Mouse (Mus musculus) MEL (cell line): ENCODE results near the gene Vipr1. TPM values are rescaled to one million over a fixed set of nuclear protein-coding genes. Genes with fewer than 3 reads are reported as not detected.
"Not testable (repeated sequence)": the region's sequence is repeated elsewhere in the genome, so short reads cannot be mapped to it uniquely, and the experiment has no call there.

Experiments used
- DNase-seq: peaks from one replicate; pipeline ENCODE4 v3.0.0; 2011; ENCODE audit warnings: low read depth, low spot score
- H3K27ac ChIP-seq: 2 replicates; pipeline ENCODE4 v1.5.1; 2012; ENCODE audit warnings: low read depth, mild to moderate bottlenecking, control low read depth, low read length, moderate library complexity; ENCODE audit not compliant: control insufficient read depth
- H3K27me3 ChIP-seq, 2 experiments: fragments of 150-350 bp in 1 of 2; sonication (generic) in 1 of 2; 2 replicates each; pipeline ENCODE4 v1.6.1; 2012; ENCODE audit warnings: low read length in 2 of 2, mild to moderate bottlenecking in 2 of 2, improper control_type of control experiment in 1 of 2, moderate library complexity in 1 of 2; ENCODE audit not compliant: insufficient read depth in 2 of 2, control insufficient read depth in 1 of 2
- H3K36me3 ChIP-seq, 2 experiments: 2 replicates each; pipeline ENCODE4 v1.6.1; 2012 to 2014; ENCODE audit warnings: low read length in 2 of 2, improper control_type of control experiment in 1 of 2, inconsistent platforms in 1 of 2, mild to moderate bottlenecking in 1 of 2; ENCODE audit not compliant: insufficient read depth in 2 of 2, control insufficient read depth in 1 of 2
- H3K4me1 ChIP-seq, 2 experiments: fragments of 150-350 bp in 1 of 2; sonication (generic) in 1 of 2; 2 replicates each; pipeline ENCODE4 v1.6.1; 2012; ENCODE audit warnings: low read length in 2 of 2, improper control_type of control experiment in 1 of 2, mild to moderate bottlenecking in 1 of 2; ENCODE audit not compliant: insufficient read depth in 2 of 2, control insufficient read depth in 1 of 2
- H3K4me3 ChIP-seq, 2 experiments: fragments of 150-350 bp in 1 of 2; sonication (generic) in 1 of 2; 2 replicates each; pipeline ENCODE4 v1.5.1; 2012; ENCODE audit warnings: low read depth in 2 of 2, low read length in 2 of 2, mild to moderate bottlenecking in 2 of 2, moderate library complexity in 2 of 2, control low read depth in 1 of 2, improper control_type of control experiment in 1 of 2; ENCODE audit not compliant: control insufficient read depth in 1 of 2, insufficient read depth in 1 of 2
- H3K79me2 ChIP-seq: 2 replicates; pipeline ENCODE4 v1.6.1; 2012; ENCODE audit warnings: mild to moderate bottlenecking, low read length, moderate library complexity; ENCODE audit not compliant: control insufficient read depth, poor library complexity, insufficient read depth
- H3K9ac ChIP-seq: 2 replicates; pipeline ENCODE4 v1.6.1; 2012; ENCODE audit warnings: low read depth, mild to moderate bottlenecking, control low read depth, low read length, moderate library complexity; ENCODE audit not compliant: control insufficient read depth, poor library complexity, severe bottlenecking
- H3K9me3 ChIP-seq: fragments of 150-350 bp; sonication (generic); replicated peaks from 2 replicates; pipeline ENCODE4 v1.6.1; 2012; ENCODE audit warnings: mild to moderate bottlenecking, low read length, improper control_type of control experiment, moderate library complexity; ENCODE audit not compliant: insufficient read depth
- BHLHE40 ChIP-seq: IDR thresholded peaks from 2 replicates; pipeline ENCODE4 v1.6.1; 2012; ENCODE audit warnings: low read depth, mild to moderate bottlenecking, inconsistent platforms, low read length, improper control_type of control experiment, borderline replicate concordance
- CHD1 ChIP-seq: IDR thresholded peaks from 2 replicates; pipeline ENCODE4 v1.6.1; 2012; ENCODE audit warnings: low read depth, mild to moderate bottlenecking, inconsistent platforms, low read length, improper control_type of control experiment
- E2F4 ChIP-seq: IDR thresholded peaks from 2 replicates; pipeline ENCODE4 v1.6.1; 2011; ENCODE audit warnings: low read depth, low read length, improper control_type of control experiment, borderline replicate concordance
- ELF1 ChIP-seq: IDR thresholded peaks from 2 replicates; pipeline ENCODE4 v1.6.1; 2014; ENCODE audit warnings: low read depth, mild to moderate bottlenecking, inconsistent platforms, low read length, improper control_type of control experiment, moderate library complexity
- EP300 ChIP-seq, 2 experiments: IDR thresholded peaks; 2 replicates each; pipeline ENCODE4 v1.6.1; 2011; ENCODE audit warnings: improper control_type of control experiment in 2 of 2, low read length in 2 of 2, low read depth in 1 of 2, mild to moderate bottlenecking in 1 of 2
- MAZ ChIP-seq: IDR thresholded peaks from 2 replicates; pipeline ENCODE4 v1.6.1; 2012; ENCODE audit warnings: low read depth, mild to moderate bottlenecking, inconsistent platforms, low read length, improper control_type of control experiment
- MXI1 ChIP-seq: IDR thresholded peaks from 2 replicates; pipeline ENCODE4 v1.6.1; 2011; ENCODE audit warnings: mild to moderate bottlenecking, low read depth, low read length, improper control_type of control experiment
- MYB ChIP-seq: IDR thresholded peaks from 2 replicates; pipeline ENCODE4 v1.6.1; 2011; ENCODE audit warnings: mild to moderate bottlenecking, low read depth, low read length, improper control_type of control experiment
- NRF1 ChIP-seq: IDR thresholded peaks from 2 replicates; pipeline ENCODE4 v1.6.1; 2014; ENCODE audit warnings: low read depth, mild to moderate bottlenecking, inconsistent platforms, low read length, improper control_type of control experiment, moderate library complexity; ENCODE audit not compliant: poor library complexity, insufficient read depth, severe bottlenecking
- POLR2A ChIP-seq, 2 experiments: IDR thresholded peaks; 2 replicates each; pipeline ENCODE4 v1.6.1; 2011 to 2012; ENCODE audit warnings: low read length in 2 of 2, mild to moderate bottlenecking in 2 of 2, control low read depth in 1 of 2, improper control_type of control experiment in 1 of 2, low read depth in 1 of 2, moderate library complexity in 1 of 2; ENCODE audit not compliant: control insufficient read depth in 1 of 2, insufficient read depth in 1 of 2, poor library complexity in 1 of 2
- POLR2AphosphoS2 ChIP-seq: IDR thresholded peaks from 2 replicates; pipeline ENCODE4 v1.6.1; 2011; ENCODE audit warnings: low read length, improper control_type of control experiment
- POLR2AphosphoS5 ChIP-seq: IDR thresholded peaks from 2 replicates; pipeline ENCODE4 v1.6.1; 2012; ENCODE audit warnings: low read depth, borderline replicate concordance, mild to moderate bottlenecking, inconsistent platforms, low read length, moderate library complexity, mixed read lengths
- RAD21 ChIP-seq: IDR thresholded peaks from 2 replicates; pipeline ENCODE4 v1.6.1; 2011; ENCODE audit warnings: mild to moderate bottlenecking, low read depth, low read length, improper control_type of control experiment
- RCOR1 ChIP-seq: IDR thresholded peaks from 2 replicates; pipeline ENCODE4 v1.6.1; 2012; ENCODE audit warnings: low read depth, mild to moderate bottlenecking, inconsistent platforms, low read length, improper control_type of control experiment
- TAL1 ChIP-seq: IDR thresholded peaks from 2 replicates; pipeline ENCODE4 v1.6.1; 2012; ENCODE audit warnings: mild to moderate bottlenecking, inconsistent platforms, low read length, moderate library complexity, mixed read lengths
- TBP ChIP-seq: IDR thresholded peaks from 2 replicates; pipeline ENCODE4 v1.8.0; 2011; ENCODE audit warnings: low read depth, low read length, improper control_type of control experiment
- TCF12 ChIP-seq: IDR thresholded peaks from 2 replicates; pipeline ENCODE4 v1.6.1; 2014; ENCODE audit warnings: low read depth, mild to moderate bottlenecking, inconsistent platforms, low read length, improper control_type of control experiment, moderate library complexity
- ZMIZ1 ChIP-seq: IDR thresholded peaks from 2 replicates; pipeline ENCODE4 v1.6.1; 2012; ENCODE audit warnings: low read depth, mild to moderate bottlenecking, inconsistent platforms, low read length, improper control_type of control experiment, moderate library complexity
- ZNF384 ChIP-seq: IDR thresholded peaks from 2 replicates; pipeline ENCODE4 v1.6.1; 2012; ENCODE audit warnings: low read depth, mild to moderate bottlenecking, inconsistent platforms, low read length, improper control_type of control experiment
- polyA plus RNA-seq, 2 experiments: library from polyadenylated mRNA; stranded (reverse) in 1 of 2; unstranded in 1 of 2; fragments of >175 nt in 1 of 2; fragments of >200 nt in 1 of 2; gene quantifications; 2 replicates each; pipeline versions ENCODE4 v1.2.1 to v1.2.4; 2012; ENCODE audit warnings: low replicate concordance in 2 of 2, low read depth in 1 of 2; ENCODE audit not compliant: insufficient read length in 2 of 2, insufficient read depth in 1 of 2, missing spikeins in 1 of 2
- total RNA-seq: library from RNA; depleted of rRNA; stranded (reverse); fragments of 300-350 nt; gene quantifications from 2 replicates; pipeline ENCODE4 v1.2.3, GENCODE M21; 2012; rRNA removed

Gene Vipr1
- not detected in 2 replicates for total RNA-seq
- polyA plus RNA-seq, result not detected

DNA sequence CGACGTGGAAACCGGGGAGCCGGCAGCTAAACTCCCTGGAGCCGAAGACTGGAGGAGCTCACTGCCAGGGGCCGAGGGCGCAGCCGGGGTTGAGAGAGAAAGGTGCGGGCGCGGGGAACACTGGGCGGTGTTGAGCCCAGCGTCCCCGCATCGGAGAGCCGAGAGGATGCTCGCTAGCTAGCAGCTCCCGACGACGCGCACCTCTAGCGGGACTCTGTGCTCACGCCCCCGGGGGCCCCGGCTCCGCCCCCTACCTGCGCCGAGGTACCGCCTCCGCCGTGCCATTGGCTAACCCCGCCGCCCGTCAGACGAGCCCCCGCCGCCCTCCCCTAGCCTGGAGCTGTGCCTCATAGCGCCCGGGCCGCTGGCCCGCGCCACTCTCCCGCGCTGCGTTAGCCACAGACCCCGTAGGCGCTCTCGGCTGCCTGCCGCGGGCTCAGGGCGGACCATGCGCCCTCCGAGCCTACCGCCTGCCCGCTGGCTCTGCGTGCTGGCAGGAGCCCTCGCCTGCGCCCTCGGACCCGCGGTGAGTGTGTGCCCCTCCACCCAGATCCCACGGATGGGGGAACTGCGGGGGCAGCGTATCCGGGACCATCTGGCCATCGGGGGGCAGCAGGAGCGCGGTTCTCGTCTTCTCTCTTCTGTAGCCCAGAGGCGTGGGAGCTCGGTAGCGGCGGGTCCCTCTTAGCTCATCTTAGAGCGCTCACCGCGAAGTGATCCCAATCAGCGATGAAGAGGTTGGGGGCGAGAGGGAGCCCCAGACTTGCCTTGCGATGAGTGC, at the start of gene Vipr1:
Vipr1 (plus strand) TSS at position 316 of the 781 bp plus-strand sequence.
- H3K9me3 ChIP-seq, result no peaks in the 10 kb centered on the region
- no peak for TF ChIP-seq BHLHE40
- no peak for TF ChIP-seq POLR2AphosphoS5
- no peak for TF ChIP-seq E2F4
- no peak for TF ChIP-seq RAD21
- no peak for TF ChIP-seq POLR2AphosphoS2
- TF ChIP-seq EP300 (IDR thresholded peaks at IDR 0.05; ENCODE audit: low read depth in 1 of 2, low read length in 2 of 2), result no peak
- no peak for TF ChIP-seq MXI1
- TF ChIP-seq TAL1, result no peak
- no peak for TF ChIP-seq TBP
- TF ChIP-seq ELF1, result no peak
- TF ChIP-seq MYB, result no peak
- TF ChIP-seq TCF12, result no peak
- no peak for TF ChIP-seq MAZ
- H3K9ac ChIP-seq, result no peak within 1 kb of the TSS
- no peak within 1 kb of the TSS for H3K4me3 ChIP-seq
- H3K36me3 ChIP-seq, result no peaks in the 10 kb centered on the region
- H3K27ac ChIP-seq, result no peak within 1 kb of the TSS
- H3K79me2 ChIP-seq, result no peaks in the 10 kb centered on the region
- H3K27me3 ChIP-seq, result no peaks in the 10 kb centered on the region
- H3K4me1 ChIP-seq, result no peaks in the 10 kb centered on the region
- no peak for DNase-seq

DNA sequence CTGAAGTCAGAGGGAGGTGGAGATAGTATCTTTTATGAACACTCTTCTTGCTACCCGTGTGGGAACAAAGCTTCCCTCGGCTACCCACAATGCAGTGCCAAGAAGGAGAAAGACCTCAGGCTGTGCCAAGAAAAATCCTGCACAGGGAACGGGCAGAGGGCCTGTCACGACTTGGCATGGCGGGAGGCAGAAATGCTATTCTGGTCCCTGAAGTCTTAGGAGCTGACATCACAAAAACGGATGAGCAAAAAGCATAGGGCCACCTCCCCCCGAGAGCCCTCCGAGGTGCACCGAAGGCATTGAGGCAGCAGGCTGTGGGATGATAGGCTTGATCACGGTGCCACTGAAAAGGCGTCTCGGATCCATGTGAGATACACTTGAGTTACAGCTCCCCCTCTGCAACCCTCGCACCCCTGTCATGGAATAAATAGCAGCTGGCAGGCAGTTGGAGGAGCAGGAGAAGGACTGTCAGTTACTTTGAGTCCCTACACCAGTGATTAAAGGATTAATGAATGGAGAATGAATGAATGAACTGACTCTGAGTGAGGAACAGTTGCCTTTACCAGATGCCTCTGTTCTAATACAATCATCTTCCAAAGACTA, 49.5 kb upstream of the Vipr1 start:
- no peak overlapping the region for H3K9ac ChIP-seq
- no peak overlapping the region for H3K27ac ChIP-seq
- no peaks in the 10 kb centered on the region for H3K36me3 ChIP-seq
- H3K9me3 ChIP-seq, result no peaks in the 10 kb centered on the region
- no peaks in the 10 kb centered on the region for H3K4me1 ChIP-seq
- no peak overlapping the region for H3K4me3 ChIP-seq
- H3K79me2 ChIP-seq, result no peaks in the 10 kb centered on the region
- H3K27me3 ChIP-seq, result no peaks in the 10 kb centered on the region
- no peak for DNase-seq
- TF ChIP-seq RCOR1, result no peak
- no peak for TF ChIP-seq CHD1
- TF ChIP-seq ZNF384, result no peak
- no peak for TF ChIP-seq ZMIZ1
- no peak for TF ChIP-seq POLR2A (IDR thresholded peaks at IDR 0.05; ENCODE audit: control insufficient read depth in 1 of 2, insufficient read depth in 1 of 2, low read depth in 1 of 2, low read length in 2 of 2, poor library complexity in 1 of 2)
- TF ChIP-seq MYB, result no peak
- TF ChIP-seq NRF1, result no peak

- H3K4me1 ChIP-seq, H3K27me3 ChIP-seq, H3K9me3 ChIP-seq, H3K9ac ChIP-seq, DNase-seq, H3K4me3 ChIP-seq, H3K36me3 ChIP-seq, H3K27ac ChIP-seq, H3K79me2 ChIP-seq: not testable (repeated sequence)
Measured at GRCm38 (mm10) chr9:121593768-121594167, 48.7 kb upstream of the Vipr1 start.
